Mouse (Mus musculus): Measurements from ENCODE around the gene Bod1l. TPM values are rescaled to one million over a fixed set of nuclear protein-coding genes. Genes with fewer than 3 reads are reported as not detected.
A peak's percentile ranks its signal among the peaks of the same experiment; 100 is the strongest.

Gene Bod1l
- polyA plus RNA-seq, 1 experiment from 2014 or later = 35.3 TPM

GRCm38 (mm10) chr5:41845558-41845937 is 1.4 kb upstream of the Bod1l start:
- Histone ChIP-seq H3K27me3 (ENCODE audit: control insufficient read depth, insufficient read depth, low read length) (no peaks in the 10 kb centered on the region), H3K9ac (replicated peaks; ENCODE audit: low read depth, low read length) (no peak overlapping the region), H3K4me1 (ENCODE audit: control insufficient read depth, insufficient read depth, low read length) (peaks cover 13% of the 10 kb centered on the region), H3K4me3 (ENCODE audit: low read depth, low read length) (no peak overlapping the region), H3K9me3 (ENCODE audit: control insufficient read depth, low read length) (no peaks in the 10 kb centered on the region), H3K36me3 (ENCODE audit: control insufficient read depth, insufficient read depth, low read length) (no peaks in the 10 kb centered on the region), H3K27ac (ENCODE audit: low read depth, low read length) (no peak overlapping the region), H3K4me2 (ENCODE audit: low read depth, low read length) (peak overlapping the region; percentile 71; the same call in 1 of the 2 replicates)
- 58% methylated on average over 2 of the region's 2 CpGs for WGBS
- ATAC-seq (ENCODE audit: low read depth) = no peak

- H3K27me3 ChIP-seq (ENCODE audit: control insufficient read depth, insufficient read depth, low read length) = no peaks in the 10 kb centered on the region
- no peak overlapping the region for H3K27ac ChIP-seq (ENCODE audit: low read depth, low read length)
- peak overlapping the region; percentile 71 for H3K4me2 ChIP-seq (ENCODE audit: low read depth, low read length)
- peak; percentile 24; the same call in 1 of the 2 replicates for ATAC-seq (ENCODE audit: low read depth)
- no peaks in the 10 kb centered on the region for H3K36me3 ChIP-seq (ENCODE audit: control insufficient read depth, insufficient read depth, low read length)
- H3K4me1 ChIP-seq (ENCODE audit: control insufficient read depth, insufficient read depth, low read length) = peaks cover 13% of the 10 kb centered on the region
- no peaks in the 10 kb centered on the region for H3K9me3 ChIP-seq (ENCODE audit: control insufficient read depth, low read length)
- H3K9ac ChIP-seq (replicated peaks; ENCODE audit: low read depth, low read length) = no peak overlapping the region
- peak overlapping the region; percentile 99; the same call in 1 of the 2 replicates for H3K4me3 ChIP-seq (ENCODE audit: low read depth, low read length)
- 28% methylated on average over 16 of the region's 16 CpGs for WGBS
Observed at GRCm38 (mm10) chr5:41844820-41845557, 874 bp upstream of the Bod1l start.

- Histone ChIP-seq H3K9me3 (ENCODE audit: control insufficient read depth, low read length) (no peaks in the 10 kb centered on the region), H3K27me3 (ENCODE audit: control insufficient read depth, insufficient read depth, low read length) (no peaks in the 10 kb centered on the region), H3K4me3 (ENCODE audit: low read depth, low read length) (peak overlapping the region; percentile 99), H3K4me1 (ENCODE audit: control insufficient read depth, insufficient read depth, low read length) (peaks cover 13% of the 10 kb centered on the region), H3K4me2 (ENCODE audit: low read depth, low read length) (peak overlapping the region; percentile 71), H3K9ac (replicated peaks; ENCODE audit: low read depth, low read length) (peak overlapping the region; percentile 91), H3K36me3 (ENCODE audit: control insufficient read depth, insufficient read depth, low read length) (no peaks in the 10 kb centered on the region), H3K27ac (ENCODE audit: low read depth, low read length) (no peak overlapping the region)
- peak; percentile 5 for ATAC-seq (ENCODE audit: low read depth)
- under 1% methylated on average over 46 of the region's 46 CpGs for WGBS
Observed at GRCm38 (mm10) chr5:41843419-41844146, 532 bp downstream of the Bod1l start.

- WGBS = 32% methylated on average over 5 of the region's 5 CpGs
- Histone ChIP-seq H3K9me3 (ENCODE audit: control insufficient read depth, low read length) (no peaks in the 10 kb centered on the region), H3K27ac (ENCODE audit: low read depth, low read length) (no peak overlapping the region), H3K27me3 (ENCODE audit: control insufficient read depth, insufficient read depth, low read length) (no peaks in the 10 kb centered on the region), H3K36me3 (ENCODE audit: control insufficient read depth, insufficient read depth, low read length) (no peaks in the 10 kb centered on the region), H3K9ac (replicated peaks; ENCODE audit: low read depth, low read length) (no peak overlapping the region), H3K4me3 (ENCODE audit: low read depth, low read length) (peak overlapping the region; percentile 99; the same call in 1 of the 2 replicates), H3K4me2 (ENCODE audit: low read depth, low read length) (peak overlapping the region; percentile 71), H3K4me1 (ENCODE audit: control insufficient read depth, insufficient read depth, low read length) (peaks cover 13% of the 10 kb centered on the region)
- no peak for ATAC-seq (ENCODE audit: low read depth)
Observed at GRCm38 (mm10) chr5:41842681-41843080, 1.4 kb downstream of the Bod1l start.

DNA sequence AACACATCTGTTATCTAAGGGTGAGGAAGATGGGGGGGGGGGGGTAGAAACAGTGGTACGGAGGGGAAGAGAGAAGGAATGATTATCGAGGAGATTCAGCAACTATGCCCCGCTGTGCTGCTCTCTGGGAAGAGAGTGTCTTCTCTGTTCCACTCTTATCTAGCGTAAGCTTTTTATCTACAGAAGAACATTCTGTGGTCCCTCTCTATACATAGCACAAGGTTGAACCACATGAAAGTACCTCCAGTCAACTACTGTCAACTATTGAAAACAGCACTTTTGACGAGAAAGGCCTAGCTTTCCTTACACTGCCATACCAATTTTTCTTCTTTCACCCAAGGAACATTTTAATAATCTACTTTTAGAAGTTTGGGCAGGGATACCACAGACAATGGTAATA is 2.4 kb downstream of the Bod1l start:
- Histone ChIP-seq H3K4me3 (ENCODE audit: low read depth, low read length) (no peak overlapping the region), H3K4me2 (ENCODE audit: low read depth, low read length) (no peak overlapping the region), H3K9me3 (ENCODE audit: control insufficient read depth, low read length) (no peaks in the 10 kb centered on the region), H3K27me3 (ENCODE audit: control insufficient read depth, insufficient read depth, low read length) (no peaks in the 10 kb centered on the region), H3K4me1 (ENCODE audit: control insufficient read depth, insufficient read depth, low read length) (peaks cover 13% of the 10 kb centered on the region), H3K36me3 (ENCODE audit: control insufficient read depth, insufficient read depth, low read length) (no peaks in the 10 kb centered on the region), H3K9ac (replicated peaks; ENCODE audit: low read depth, low read length) (no peak overlapping the region), H3K27ac (ENCODE audit: low read depth, low read length) (no peak overlapping the region)
- ATAC-seq (ENCODE audit: low read depth) = no peak
- WGBS = 90% methylated on average over 5 of the region's 5 CpGs

DNA sequence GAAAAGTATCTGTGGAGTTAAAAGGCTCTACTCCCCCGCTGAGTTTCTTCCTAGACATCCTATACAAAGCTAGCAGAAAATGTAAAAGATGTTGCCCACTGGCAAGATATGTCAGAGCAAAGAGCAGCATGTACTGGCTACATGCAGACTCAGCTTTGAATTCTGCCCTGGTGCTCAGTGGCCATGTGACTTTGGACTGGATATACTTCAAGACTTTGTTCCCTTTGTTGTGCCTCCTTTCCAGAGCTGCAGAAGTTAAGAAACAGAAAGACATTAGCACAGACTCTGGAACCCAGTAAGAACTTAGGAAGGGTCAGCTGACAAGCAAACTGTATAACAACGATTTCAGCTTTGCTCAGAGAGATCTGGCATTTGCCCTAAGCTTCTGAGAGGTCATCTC is 14.0 kb downstream of the Bod1l start:
- WGBS = 91% methylated on average over 2 of the region's 2 CpGs
- no peak overlapping the region for H3K9ac ChIP-seq (replicated peaks; ENCODE audit: low read depth, low read length)
- no peaks in the 10 kb centered on the region for H3K9me3 ChIP-seq (ENCODE audit: control insufficient read depth, low read length)
- no peak overlapping the region for H3K27ac ChIP-seq (ENCODE audit: low read depth, low read length)
- no peak for ATAC-seq (ENCODE audit: low read depth)
- H3K4me1 ChIP-seq (ENCODE audit: control insufficient read depth, insufficient read depth, low read length) = no peaks in the 10 kb centered on the region
- H3K4me2 ChIP-seq (ENCODE audit: low read depth, low read length) = no peak overlapping the region
- no peaks in the 10 kb centered on the region for H3K27me3 ChIP-seq (ENCODE audit: control insufficient read depth, insufficient read depth, low read length)
- H3K4me3 ChIP-seq (ENCODE audit: low read depth, low read length) = no peak overlapping the region
- peaks cover 65% of the 10 kb centered on the region for H3K36me3 ChIP-seq (ENCODE audit: control insufficient read depth, insufficient read depth, low read length)

DNA sequence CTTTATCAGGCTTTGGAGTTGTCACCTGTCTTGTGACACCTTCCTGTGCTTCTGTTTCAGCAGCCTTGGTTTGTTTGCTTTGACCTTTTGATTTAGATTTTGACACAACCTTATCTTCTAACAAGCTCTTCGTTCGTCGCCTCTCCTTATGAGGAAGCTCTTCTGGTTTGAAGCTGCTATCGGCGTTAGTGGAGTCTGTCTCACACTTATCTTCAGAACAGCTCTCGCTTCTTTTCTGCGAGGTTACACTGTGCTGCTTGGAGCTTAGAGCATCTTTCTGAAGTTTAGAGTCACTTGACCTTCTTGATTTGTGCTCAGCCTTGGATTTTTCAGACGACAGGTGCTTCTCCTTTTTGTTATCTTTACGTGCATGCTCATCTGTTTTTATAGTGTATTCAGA is 23.0 kb downstream of the Bod1l start:
- Histone ChIP-seq H3K9ac (replicated peaks; ENCODE audit: low read depth, low read length) (no peak overlapping the region), H3K9me3 (ENCODE audit: control insufficient read depth, low read length) (no peaks in the 10 kb centered on the region), H3K36me3 (ENCODE audit: control insufficient read depth, insufficient read depth, low read length) (peaks cover 63% of the 10 kb centered on the region), H3K27me3 (ENCODE audit: control insufficient read depth, insufficient read depth, low read length) (no peaks in the 10 kb centered on the region), H3K4me1 (ENCODE audit: control insufficient read depth, insufficient read depth, low read length) (no peaks in the 10 kb centered on the region), H3K27ac (ENCODE audit: low read depth, low read length) (no peak overlapping the region), H3K4me2 (ENCODE audit: low read depth, low read length) (no peak overlapping the region), H3K4me3 (ENCODE audit: low read depth, low read length) (no peak overlapping the region)
- WGBS = 96% methylated on average over 9 of the region's 9 CpGs
- no peak for ATAC-seq (ENCODE audit: low read depth)

- no peak overlapping the region for H3K27ac ChIP-seq (ENCODE audit: low read depth, low read length)
- H3K9ac ChIP-seq (replicated peaks; ENCODE audit: low read depth, low read length) = no peak overlapping the region
- 96% methylated on average over 3 of the region's 3 CpGs for WGBS
- no peaks in the 10 kb centered on the region for H3K27me3 ChIP-seq (ENCODE audit: control insufficient read depth, insufficient read depth, low read length)
- no peak overlapping the region for H3K4me3 ChIP-seq (ENCODE audit: low read depth, low read length)
- H3K4me2 ChIP-seq (ENCODE audit: low read depth, low read length) = no peak overlapping the region
- ATAC-seq (ENCODE audit: low read depth) = no peak
- peaks cover 70% of the 10 kb centered on the region for H3K36me3 ChIP-seq (ENCODE audit: control insufficient read depth, insufficient read depth, low read length)
- no peaks in the 10 kb centered on the region for H3K4me1 ChIP-seq (ENCODE audit: control insufficient read depth, insufficient read depth, low read length)
- no peaks in the 10 kb centered on the region for H3K9me3 ChIP-seq (ENCODE audit: control insufficient read depth, low read length)
Observed at GRCm38 (mm10) chr5:41820530-41820929, 23.6 kb downstream of the Bod1l start.

- Histone ChIP-seq H3K36me3 (ENCODE audit: control insufficient read depth, insufficient read depth, low read length) (peaks cover 34% of the 10 kb centered on the region), H3K9me3 (ENCODE audit: control insufficient read depth, low read length) (no peaks in the 10 kb centered on the region), H3K4me1 (ENCODE audit: control insufficient read depth, insufficient read depth, low read length) (no peaks in the 10 kb centered on the region), H3K4me2 (ENCODE audit: low read depth, low read length) (no peak overlapping the region), H3K4me3 (ENCODE audit: low read depth, low read length) (no peak overlapping the region), H3K27me3 (ENCODE audit: control insufficient read depth, insufficient read depth, low read length) (no peaks in the 10 kb centered on the region), H3K9ac (replicated peaks; ENCODE audit: low read depth, low read length) (no peak overlapping the region), H3K27ac (ENCODE audit: low read depth, low read length) (no peak overlapping the region)
- ATAC-seq (ENCODE audit: low read depth) = no peak
- 81% methylated on average over 6 of the region's 6 CpGs for WGBS
Observed at GRCm38 (mm10) chr5:41812516-41812915, 31.6 kb downstream of the Bod1l start.
